Mouse (Mus musculus): ENCODE data around the gene Dpep2nb.

DNA sequence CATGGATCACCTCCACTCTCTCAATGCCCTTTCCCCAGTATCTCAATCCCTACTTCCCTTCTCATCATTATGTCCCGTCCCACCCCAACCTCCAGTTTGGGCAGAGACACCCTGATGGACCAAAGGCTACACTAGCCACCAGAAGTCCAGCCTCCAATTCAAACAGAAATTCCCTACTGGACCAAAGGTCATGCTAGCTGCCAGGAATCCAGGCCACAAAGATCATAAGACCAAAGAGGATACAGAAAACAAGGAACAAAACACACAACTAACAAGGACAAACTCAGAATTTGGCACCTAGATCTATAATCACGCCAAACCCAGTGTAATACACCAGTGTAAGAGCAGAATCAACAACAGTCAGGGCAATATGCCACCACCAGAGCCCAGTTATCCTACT lies 6.8 kb downstream of the Dpep2nb start:
- no peak for TF ChIP-seq TAL1 (conservative IDR thresholded peaks at IDR 0.05; ENCODE audit: low read depth, low read length)
- no peak for TF ChIP-seq CTCF (IDR thresholded peaks at IDR 0.05; ENCODE audit: low read depth, low read length)
- no peak for TF ChIP-seq GATA1 (IDR thresholded peaks at IDR 0.05; ENCODE audit: borderline replicate concordance, low read length)
- TF ChIP-seq GATA2 (IDR thresholded peaks at IDR 0.05; ENCODE audit: borderline replicate concordance, low read depth, low read length) = no peak
